Mouse (Mus musculus) brain, embryonic 14.5 days (tissue): Measurements from ENCODE around the gene Ostc.

Experiments used
- CTCF ChIP-seq: fragments of 200-500 bp; IDR thresholded peaks from 2 replicates; pipeline ENCODE4 v1.5.1; 2012; ENCODE audit warnings: inconsistent platforms, mild to moderate bottlenecking, moderate library complexity, borderline replicate concordance; ENCODE audit not compliant: insufficient read depth, insufficient read length; ENCODE audit errors: extremely low read depth
- POLR2A ChIP-seq: fragments of 200-500 bp; IDR thresholded peaks from 2 replicates; pipeline ENCODE4 v1.6.1; 2012; ENCODE audit warnings: mild to moderate bottlenecking, inconsistent platforms, borderline replicate concordance; ENCODE audit not compliant: poor library complexity, insufficient read depth, insufficient read length, severe bottlenecking; ENCODE audit errors: extremely low read depth

GRCm38 (mm10) chr3:130683836-130684235 lies 25.4 kb downstream of the Ostc start:
- TF ChIP-seq POLR2A: no peak
- TF ChIP-seq CTCF: no peak
